ENCODE assay signal across 20 mouse cellular contexts in genomic region chr12:56143789-56144188, GRCm38 (mm10).
"Had no signal": no experiment of that assay in that cellular context is flagged by ENCODE, and none has a peak within 500 bp of the region (broad histone marks: within the 10 kb centered on the region; RNA-seq: fewer than 3 reads in every experiment).

No protein-coding gene starts in this region.

- ATAC-seq: liver, postnatal 0 days; midbrain, embryonic 13.5 days; midbrain, embryonic 15.5 days had no signal

- H3K4me3 ChIP-seq: liver, embryonic 13.5 days; liver, embryonic 15.5 days; megakaryocyte, embryonic 14.5 days; midbrain, embryonic 13.5 days; midbrain, embryonic 15.5 days; myocyte; neural tube, embryonic 13.5 days; neural tube, embryonic 15.5 days had no signal

- H3K4me1 ChIP-seq: liver, embryonic 13.5 days; liver, embryonic 15.5 days; megakaryocyte, embryonic 14.5 days; midbrain, embryonic 13.5 days; midbrain, embryonic 15.5 days; neural tube, embryonic 13.5 days; neural tube, embryonic 15.5 days had no signal

- DNase-seq: liver, embryonic 13.5 days; liver, postnatal 0 days; retina, postnatal 1 day; right cerebral cortex, adult 18-20 months; right cerebral cortex, postnatal 25 days; right cerebral cortex, postnatal 4 days; spleen, adult 18-20 months; thymus, adult 2 months; thymus, postnatal 25 days; thymus, postnatal 4 days had no signal

- H3K9me3 ChIP-seq: liver, embryonic 13.5 days; liver, embryonic 15.5 days; megakaryocyte, embryonic 14.5 days; midbrain, embryonic 13.5 days; midbrain, embryonic 15.5 days; neural tube, embryonic 13.5 days; neural tube, embryonic 15.5 days had no signal

- H3K4me2 ChIP-seq: liver, embryonic 13.5 days; liver, embryonic 15.5 days; lung, embryonic 14.5 days; midbrain, embryonic 11.5 days; midbrain, embryonic 13.5 days; midbrain, embryonic 15.5 days; neural tube, embryonic 13.5 days; neural tube, embryonic 15.5 days had no signal

- H3K27ac ChIP-seq: liver, embryonic 13.5 days; liver, embryonic 15.5 days; macrophage; midbrain, embryonic 13.5 days; midbrain, embryonic 15.5 days; neural tube, embryonic 13.5 days; neural tube, embryonic 15.5 days had no signal

- H3K36me3 ChIP-seq: liver, embryonic 13.5 days; liver, embryonic 15.5 days; midbrain, embryonic 13.5 days; midbrain, embryonic 15.5 days; neural tube, embryonic 13.5 days; neural tube, embryonic 15.5 days had no signal

- H3K9ac ChIP-seq: liver, embryonic 13.5 days; liver, embryonic 15.5 days; liver, postnatal 0 days; lung, embryonic 14.5 days; midbrain, embryonic 13.5 days; midbrain, embryonic 15.5 days; neural tube, embryonic 13.5 days; neural tube, embryonic 15.5 days had no signal

- H3K27me3 ChIP-seq: liver, embryonic 13.5 days; liver, embryonic 15.5 days; megakaryocyte, embryonic 14.5 days; midbrain, embryonic 13.5 days; midbrain, embryonic 15.5 days; neural tube, embryonic 13.5 days; neural tube, embryonic 15.5 days had no signal
